Mouse (Mus musculus): Measurements from ENCODE around the gene Gm4869.
"Not testable (repeated sequence)": the region's sequence is repeated elsewhere in the genome, so short reads cannot be mapped to it uniquely, and the experiment has no call there.

DNA sequence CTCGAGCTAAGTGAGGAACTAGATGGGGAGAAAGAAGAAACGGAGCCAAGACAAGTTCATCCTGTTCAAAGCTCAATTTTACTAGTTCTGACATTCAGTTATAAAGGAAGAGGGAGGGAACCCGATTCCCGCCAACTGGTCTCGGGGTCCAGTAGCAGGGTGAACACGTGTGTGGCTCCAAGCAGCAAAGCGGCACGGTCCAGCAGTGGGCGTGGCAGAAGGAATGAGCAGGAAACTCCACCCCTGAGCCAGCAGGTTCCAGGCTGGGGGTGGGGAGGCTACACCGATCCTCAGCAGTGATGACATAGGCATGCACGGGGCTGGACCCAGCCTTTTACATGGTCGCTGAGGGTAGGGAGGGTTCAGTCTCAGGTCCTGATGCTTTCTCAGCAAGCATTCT, 57.5 kb downstream of the Gm4869 start:
- TF ChIP-seq POLR2A (IDR thresholded peaks at IDR 0.05; ENCODE audit: control insufficient read depth, low read depth, low read length); CTCF (IDR thresholded peaks at IDR 0.05; ENCODE audit: control insufficient read depth, insufficient read depth, insufficient replicate concordance, low read depth, low read length): not testable (repeated sequence)
